Mouse (Mus musculus) limb, embryonic 14.5 days (tissue): Measurements from ENCODE around the gene Bank1. TPM values are rescaled to one million over a fixed set of nuclear protein-coding genes. Genes with fewer than 3 reads are reported as not detected.

ENCODE experiments used
- ATAC-seq: fragments of 200-750 bp; cut with Nextera tagmentation; 2 replicates; pipeline ENCODE4 v1.8.0; 2017; ENCODE audit warnings: low read depth, moderate number of reproducible peaks, moderate TSS enrichment; ENCODE audit not compliant: low FRiP score
- DNase-seq: peaks from one replicate; pipeline ENCODE4 v3.0.0-alpha.2; 2015; ENCODE audit warnings: low spot score
- H3K27ac ChIP-seq: fragments of 300-500 bp; sonication (generic); replicated peaks from 2 replicates; pipeline ENCODE4 v1.5.1; 2014; ENCODE audit warnings: low read depth, mild to moderate bottlenecking, low read length, moderate library complexity, mixed read lengths
- H3K27me3 ChIP-seq: fragments of 300-500 bp; sonication (generic); 2 replicates; pipeline ENCODE4 v1.6.1; 2014; ENCODE audit warnings: low read length, mixed read lengths; ENCODE audit not compliant: control insufficient read depth, insufficient read depth
- H3K36me3 ChIP-seq: fragments of 300-500 bp; sonication (generic); 2 replicates; pipeline ENCODE4 v1.6.1; 2014; ENCODE audit warnings: mild to moderate bottlenecking, low read length, moderate library complexity, mixed read lengths; ENCODE audit not compliant: control insufficient read depth, insufficient read depth
- H3K4me1 ChIP-seq: fragments of 300-500 bp; sonication (generic); 2 replicates; pipeline ENCODE4 v1.6.1; 2014; ENCODE audit warnings: antibody characterized with exemption, low read length, mixed read lengths; ENCODE audit not compliant: control insufficient read depth, insufficient read depth
- H3K4me2 ChIP-seq: fragments of 300-500 bp; sonication (generic); replicated peaks from 2 replicates; pipeline ENCODE4 v1.6.1; 2014; ENCODE audit warnings: low read depth, mild to moderate bottlenecking, low read length, moderate library complexity; ENCODE audit not compliant: severe bottlenecking
- H3K4me3 ChIP-seq: fragments of 300-500 bp; sonication (generic); replicated peaks from 2 replicates; pipeline ENCODE4 v1.5.1; 2014; ENCODE audit warnings: low read length
- H3K9ac ChIP-seq: fragments of 300-500 bp; sonication (generic); 2 replicates; pipeline ENCODE4 v1.6.1; 2014; ENCODE audit warnings: mild to moderate bottlenecking, low read depth, low read length, moderate library complexity; ENCODE audit not compliant: severe bottlenecking
- H3K9me3 ChIP-seq: fragments of 300-500 bp; sonication (generic); 2 replicates; pipeline ENCODE4 v1.6.1; 2016; ENCODE audit warnings: low read length; ENCODE audit not compliant: control insufficient read depth
- POLR2A ChIP-seq: fragments of 200-500 bp; IDR thresholded peaks from 2 replicates; pipeline ENCODE4 v1.8.0; 2012; ENCODE audit warnings: inconsistent platforms, mild to moderate bottlenecking, moderate library complexity, borderline replicate concordance; ENCODE audit not compliant: insufficient read depth, insufficient read length; ENCODE audit errors: extremely low read depth
- WGBS: fragments of 180-500 bp; shearing (Covaris S2); extraction: QIAGEN DNeasy Blood & Tissue Kit; methylation state at CpG from one replicate; pipeline ENCODE4 v1.1.7; 2014; 5-methylcytosine and 5-hydroxymethylcytosine counted together
- polyA plus RNA-seq, 2 experiments: library from polyadenylated mRNA; depleted of rRNA in 1 of 2; stranded (reverse) in 1 of 2; unstranded in 1 of 2; fragments of >200 nt; fragmentation: Nextera tagmentation in 1 of 2; extraction: Ambion mirVana in 1 of 2; gene quantifications; 2 replicates each; pipeline versions ENCODE4 v1.2.1 to v1.2.3; 2012 to 2014

Bank1 gene
- polyA plus RNA-seq, 2 experiments: 0.36 to 0.61 TPM

DNA sequence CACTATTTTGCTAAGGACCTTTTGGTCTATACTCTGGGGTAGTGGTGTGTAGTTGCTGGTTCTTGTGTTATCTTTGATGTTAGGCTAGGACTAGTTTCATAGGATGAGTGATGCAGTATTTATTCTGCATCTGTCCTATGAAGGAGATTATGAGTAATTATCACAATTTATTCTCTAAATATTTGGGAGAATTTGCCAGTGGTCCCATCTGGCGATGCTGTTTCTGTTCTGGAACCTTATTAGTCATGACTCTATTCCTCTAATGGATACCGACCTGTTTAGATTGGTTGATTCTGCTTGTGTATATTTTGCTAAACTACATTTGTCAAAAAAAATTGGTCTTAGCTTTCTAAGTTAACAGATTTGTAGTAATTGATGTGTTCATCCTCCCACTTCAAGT is 301.0 kb downstream of the Bank1 start:
- 96% methylated on average over 2 of the region's 2 CpGs for WGBS
- no peak overlapping the region for H3K4me3 ChIP-seq
- no peak for DNase-seq
- H3K9ac ChIP-seq: no peak overlapping the region
- ATAC-seq: no peak
- H3K27ac ChIP-seq: no peak overlapping the region
- no peaks in the 10 kb centered on the region for H3K4me1 ChIP-seq
- no peaks in the 10 kb centered on the region for H3K27me3 ChIP-seq
- H3K9me3 ChIP-seq: no peaks in the 10 kb centered on the region
- H3K36me3 ChIP-seq: no peaks in the 10 kb centered on the region
- no peak overlapping the region for H3K4me2 ChIP-seq
- TF ChIP-seq POLR2A: no peak

DNA sequence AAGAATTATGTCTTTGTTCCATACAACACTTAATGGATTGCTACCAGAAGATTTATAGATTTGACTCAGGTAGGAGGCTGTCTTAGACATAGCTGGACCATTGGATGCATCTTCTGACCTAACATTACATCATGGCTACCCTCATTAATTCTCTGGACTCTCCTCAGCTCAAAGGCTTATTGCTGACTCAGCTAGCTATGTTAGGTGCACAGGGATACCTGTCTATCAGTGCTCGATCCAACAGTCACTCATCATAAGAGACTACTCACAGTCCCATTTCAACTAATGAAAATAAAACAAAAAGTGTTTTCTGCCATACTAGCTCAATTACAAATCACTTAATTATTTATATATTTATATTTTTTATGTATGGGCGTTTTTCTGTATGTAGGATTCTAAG is 308.3 kb downstream of the Bank1 start:
- no peaks in the 10 kb centered on the region for H3K36me3 ChIP-seq
- H3K4me2 ChIP-seq: no peak overlapping the region
- ATAC-seq: no peak
- WGBS: 92% methylated on average over 2 of the region's 2 CpGs
- no peaks in the 10 kb centered on the region for H3K4me1 ChIP-seq
- DNase-seq: no peak
- no peak for TF ChIP-seq POLR2A
- no peak overlapping the region for H3K27ac ChIP-seq
- H3K9me3 ChIP-seq: no peaks in the 10 kb centered on the region
- no peak overlapping the region for H3K9ac ChIP-seq
- H3K4me3 ChIP-seq: no peak overlapping the region
- H3K27me3 ChIP-seq: no peaks in the 10 kb centered on the region

DNA sequence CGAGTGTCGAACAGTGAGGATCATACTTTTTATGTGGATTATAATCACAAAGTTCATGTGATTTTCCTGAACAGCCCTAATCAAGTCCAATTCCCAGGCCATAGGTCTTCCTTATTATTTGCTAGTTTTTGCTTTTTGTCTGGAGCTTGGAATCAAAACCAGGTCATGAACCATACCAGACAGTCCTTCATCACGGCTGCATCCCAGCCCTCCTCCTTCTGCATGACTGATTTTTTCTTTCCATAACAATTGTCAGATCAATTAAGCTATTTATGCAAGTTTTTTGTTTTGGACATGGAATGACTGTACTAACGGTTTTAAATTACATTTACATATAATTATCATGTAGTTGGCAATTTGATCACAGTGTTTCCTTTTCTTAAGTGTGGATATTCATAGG is 315.2 kb downstream of the Bank1 start:
- DNase-seq (no peak), ATAC-seq (no peak)
- Histone ChIP-seq H3K36me3 (no peaks in the 10 kb centered on the region), H3K4me2 (no peak overlapping the region), H3K27ac (no peak overlapping the region), H3K4me3 (no peak overlapping the region), H3K27me3 (no peaks in the 10 kb centered on the region), H3K4me1 (peaks cover 3% of the 10 kb centered on the region; the same call in 1 of the 2 replicates), H3K9me3 (no peaks in the 10 kb centered on the region), H3K9ac (no peak overlapping the region)
- 73% methylated on average over 4 of the region's 4 CpGs for WGBS
- no peak for TF ChIP-seq POLR2A

DNA sequence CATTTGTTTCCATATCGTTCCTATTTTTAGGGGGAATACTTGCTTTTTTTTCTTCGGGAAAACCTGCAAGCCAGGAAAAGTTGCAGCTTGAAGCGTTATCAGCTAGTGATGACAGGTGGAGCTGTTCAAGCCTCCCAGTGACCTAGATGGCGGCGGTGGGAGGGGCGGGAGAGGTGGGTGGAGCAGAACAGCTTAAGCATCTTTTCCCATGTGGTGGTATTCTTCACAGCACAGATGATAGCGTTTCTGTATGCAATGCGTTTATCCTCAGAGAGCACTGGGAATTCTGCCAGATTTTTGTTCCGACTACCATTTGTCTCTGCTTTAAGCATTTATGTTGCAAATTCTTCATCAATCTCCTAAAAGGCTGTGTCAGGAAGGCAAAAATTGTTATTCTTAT is 318.0 kb downstream of the Bank1 start:
- TF ChIP-seq POLR2A: no peak
- Histone ChIP-seq H3K4me1 (peaks cover 3% of the 10 kb centered on the region; the same call in 1 of the 2 replicates), H3K9me3 (no peaks in the 10 kb centered on the region), H3K36me3 (no peaks in the 10 kb centered on the region), H3K4me3 (no peak overlapping the region), H3K4me2 (peak overlapping the region; percentile 35), H3K27ac (no peak overlapping the region), H3K9ac (no peak overlapping the region), H3K27me3 (no peaks in the 10 kb centered on the region)
- 24% methylated on average over 9 of the region's 9 CpGs for WGBS
- DNase-seq: peak; percentile 81
- 0 out of 2 replicates have a peak, but pooled peaks have one; percentile 60 for ATAC-seq

DNA sequence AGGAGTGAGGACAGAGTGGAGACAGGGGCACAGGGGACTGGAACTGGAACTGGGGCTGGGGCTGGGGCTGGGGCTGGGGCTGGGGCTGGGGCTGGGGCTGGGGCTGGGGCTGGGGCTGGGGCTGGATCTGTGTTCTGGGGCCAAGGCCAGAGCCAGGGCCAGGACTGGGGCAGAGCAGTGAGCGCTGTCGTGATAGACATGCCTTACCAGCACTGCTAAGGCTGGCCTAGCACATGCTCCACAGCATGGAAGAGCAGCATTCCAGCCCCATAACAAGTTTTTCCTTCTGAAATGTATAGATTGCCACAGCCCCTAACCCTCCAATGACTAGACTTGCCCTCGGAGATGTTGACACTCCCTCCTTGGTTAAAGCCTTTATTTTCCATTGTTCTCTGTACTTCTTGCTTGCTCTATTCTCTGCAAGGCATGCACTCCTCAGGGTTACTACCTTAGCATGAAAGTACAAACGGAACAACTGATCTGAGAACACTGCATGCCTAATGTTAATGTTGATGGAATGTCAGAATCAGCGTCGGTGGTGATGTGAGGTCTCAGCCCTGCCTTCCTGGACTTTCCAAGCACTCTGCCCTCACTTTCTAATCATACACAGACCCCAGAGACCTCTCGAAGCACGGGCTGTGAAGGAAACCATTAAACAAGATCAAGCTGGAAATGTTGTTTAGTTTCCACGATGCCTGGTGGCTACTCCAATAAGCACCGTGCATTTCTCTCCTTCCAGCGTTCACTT is 318.6 kb downstream of the Bank1 start:
- DNase-seq (no peak), ATAC-seq (no peak)
- Histone ChIP-seq H3K4me1 (peaks cover 3% of the 10 kb centered on the region; the same call in 1 of the 2 replicates), H3K4me2 (peak overlapping the region; percentile 35), H3K27ac (no peak overlapping the region), H3K27me3 (no peaks in the 10 kb centered on the region), H3K4me3 (no peak overlapping the region), H3K9ac (no peak overlapping the region), H3K9me3 (no peaks in the 10 kb centered on the region), H3K36me3 (no peaks in the 10 kb centered on the region)
- no peak for TF ChIP-seq POLR2A
- 52% methylated on average over 11 of the region's 11 CpGs for WGBS
